ENCODE assay signal across 29 mouse cellular contexts in the genomic region with DNA sequence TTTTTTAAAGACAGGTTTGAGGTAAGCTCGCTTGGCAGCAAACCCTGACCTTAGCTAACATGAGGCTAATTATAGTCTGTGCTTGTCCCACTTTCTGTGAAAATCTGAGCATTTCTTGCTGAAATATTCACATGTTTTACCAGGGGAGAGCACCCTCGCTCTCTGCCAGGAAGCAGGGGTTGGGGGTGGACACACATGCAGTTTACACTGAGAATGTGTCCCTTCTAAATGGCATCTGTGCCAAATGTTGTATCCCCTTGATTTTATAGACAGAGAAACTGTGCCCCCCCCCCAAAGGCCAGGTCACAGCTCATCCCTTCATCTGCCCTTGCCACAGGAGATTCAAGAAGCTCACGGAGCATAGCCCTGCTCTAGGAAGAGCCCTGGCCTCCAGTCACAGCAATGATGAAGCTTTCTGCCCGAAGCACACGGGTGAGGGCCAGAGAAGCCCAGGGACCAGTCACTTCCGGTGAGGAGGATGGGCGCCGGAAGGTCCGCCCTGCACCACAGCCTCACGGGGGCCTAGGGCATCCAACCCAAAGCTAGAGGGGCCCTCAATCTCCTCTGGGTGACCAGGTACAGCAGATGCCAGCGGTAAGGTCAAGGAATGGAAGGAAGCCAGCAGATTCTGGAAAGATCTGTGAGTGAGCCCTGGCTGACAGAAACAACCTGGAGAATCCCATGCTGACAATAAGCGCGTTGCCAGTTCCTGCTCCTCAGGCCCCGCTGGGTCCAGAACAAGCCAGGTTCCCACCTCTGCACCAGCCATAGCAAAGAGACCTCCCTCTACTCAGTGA.
DNase-seq lines count a peak whose midpoint lies in the region; ATAC-seq and TF ChIP-seq lines count a peak whose summit lies in the region.
"Had no signal": no experiment of that assay in that cellular context is flagged by ENCODE, and none has a peak within 500 bp of the region (broad histone marks: within the 10 kb centered on the region; RNA-seq: fewer than 3 reads in every experiment).

No protein-coding gene starts in this region.

- DNase-seq in cerebellum, postnatal 4 days (ENCODE audit: low spot score in 2 of 2), result no peak
- DNase-seq in CH12.LX (ENCODE audit: extremely low read depth), result no peak
- DNase-seq in cerebellum, adult 18-20 months, result peak; percentile 41 to 51
- DNase-seq in cerebellum, postnatal 14 days, result peak; percentile 34 to 42
- no peak for DNase-seq in layer of hippocampus, postnatal 25 days (ENCODE audit: extremely low spot score in 1 of 2, low spot score in 1 of 2)
- no peak for DNase-seq in spleen, postnatal 4 days (ENCODE audit: low spot score in 2 of 2)
- DNase-seq: adrenal gland, postnatal 10 days; forebrain, postnatal 0 days; gastrocnemius, postnatal 25 days; heart, adult 18-20 months; heart, postnatal 36 days; kidney, adult 18-20 months; kidney, postnatal 4 days; lung, postnatal 36 days; spleen, adult 18-20 months had no signal

- H3K27me3 ChIP-seq in CH12.LX (replicated peaks), result no peaks in the 10 kb centered on the region
- no peaks in the 10 kb centered on the region for H3K27me3 ChIP-seq in intestine, embryonic 16.5 days (replicated peaks; ENCODE audit: control insufficient read depth, insufficient read depth, low read length)
- H3K27me3 ChIP-seq: hindbrain, embryonic 12.5 days; limb, embryonic 13.5 days; lung, embryonic 15.5 days; Patski had no signal

- H3K36me3 ChIP-seq in CH12.LX (replicated peaks in 1 of 2; ENCODE audit: control insufficient read depth in 1 of 2, insufficient read depth in 1 of 2, low read length in 1 of 2), result no peaks in the 10 kb centered on the region
- H3K36me3 ChIP-seq in intestine, embryonic 16.5 days (ENCODE audit: control insufficient read depth, insufficient read depth, low read length), result no peaks in the 10 kb centered on the region
- H3K36me3 ChIP-seq: hindbrain, embryonic 12.5 days; limb, embryonic 13.5 days; lung, embryonic 15.5 days had no signal

- no peaks in the 10 kb centered on the region for H3K79me2 ChIP-seq in CH12.LX (replicated peaks; ENCODE audit: control insufficient read depth, extremely low read depth, insufficient read depth, poor library complexity, severe bottlenecking)

- H3K4me1 ChIP-seq in CH12.LX (ENCODE audit: control insufficient read depth in 1 of 2, insufficient read depth in 2 of 2), result peaks cover 0 to 14% of the 10 kb centered on the region in 2 experiments; a peak in 2 of 4 replicates
- H3K4me1 ChIP-seq in intestine, embryonic 16.5 days (ENCODE audit: control insufficient read depth, insufficient read depth, low read length), result no peaks in the 10 kb centered on the region
- H3K4me1 ChIP-seq: hindbrain, embryonic 12.5 days; limb, embryonic 13.5 days; lung, embryonic 15.5 days had no signal

- H3K4me2 ChIP-seq in CH12.LX (ENCODE audit: insufficient read depth, low read depth, poor library complexity, severe bottlenecking), result no peak overlapping the region
- H3K4me2 ChIP-seq in intestine, embryonic 16.5 days (ENCODE audit: low read depth, low read length), result no peak overlapping the region
- H3K4me2 ChIP-seq: heart, embryonic 11.5 days; hindbrain, embryonic 12.5 days; limb, embryonic 13.5 days; liver, embryonic 11.5 days; lung, embryonic 15.5 days; midbrain, embryonic 11.5 days had no signal

- H3K27ac ChIP-seq in CH12.LX (ENCODE audit: insufficient read depth, low read depth), result no peak overlapping the region
- no peak overlapping the region for H3K27ac ChIP-seq in intestine, embryonic 16.5 days (ENCODE audit: low read length)
- H3K27ac ChIP-seq: hindbrain, embryonic 12.5 days; kidney, postnatal 0 days; limb, embryonic 13.5 days; lung, embryonic 15.5 days; stomach, postnatal 0 days had no signal

- ATAC-seq in cerebellum, adult (ENCODE audit: insufficient number of reproducible peaks, low FRiP score, low TSS enrichment), result peak; percentile 63
- ATAC-seq in intestine, embryonic 16.5 days, result no peak
- ATAC-seq: forebrain, postnatal 0 days; inflammation-experienced regulatory T-cells, adult 6 months; midbrain, embryonic 16.5 days; Patski had no signal

- TF ChIP-seq RAD21 in CH12.LX (IDR thresholded peaks at IDR 0.05; ENCODE audit: low read depth, low read length), result peak; percentile 6; the same call in 1 of the 2 replicates

- H3K9me3 ChIP-seq in CH12.LX (replicated peaks; ENCODE audit: low read length), result no peaks in the 10 kb centered on the region
- no peaks in the 10 kb centered on the region for H3K9me3 ChIP-seq in intestine, embryonic 16.5 days (ENCODE audit: control insufficient read depth, low read length)
- H3K9me3 ChIP-seq: hindbrain, embryonic 12.5 days; lung, embryonic 15.5 days had no signal

- in situ Hi-C loops in CH12.LX (cut with MboI; ENCODE audit: low pct_ligation_motif_present, low pct_unique_long_range_greater_than_20kb, low sequenced_read_pairs), result loop anchor here (25.0 kb wide), 1 partner anchor 416 kb away; no protein-coding TSS in a partner anchor

- H3K9ac ChIP-seq in CH12.LX (ENCODE audit: insufficient read depth, low read depth), result no peak overlapping the region
- no peak overlapping the region for H3K9ac ChIP-seq in intestine, embryonic 16.5 days (ENCODE audit: low read depth, low read length)
- H3K9ac ChIP-seq: forebrain, postnatal 0 days; hindbrain, embryonic 12.5 days; limb, embryonic 13.5 days; lung, embryonic 15.5 days had no signal

- TF ChIP-seq POLR2A in CH12.LX (IDR thresholded peaks at IDR 0.05; ENCODE audit: low read depth, low read length), result no peak

- WGBS in intestine, embryonic 16.5 days, result 85% methylated on average over 14 of the region's 14 CpGs

- TF ChIP-seq EP300 in CH12.LX (IDR thresholded peaks at IDR 0.05; ENCODE audit: low read length), result no peak

- no peak for TF ChIP-seq CTCF in CH12.LX (conservative IDR thresholded peaks at IDR 0.05 in 1 of 2, IDR thresholded peaks at IDR 0.05 in 1 of 2; ENCODE audit: low read depth in 2 of 2, low read length in 2 of 2)

- no peak overlapping the region for H3K4me3 ChIP-seq in CH12.LX (replicated peaks in 1 of 3; ENCODE audit: low read depth in 2 of 3, low read length in 2 of 3, poor library complexity in 1 of 3)
- no peak overlapping the region for H3K4me3 ChIP-seq in intestine, embryonic 16.5 days (ENCODE audit: low read length)
- H3K4me3 ChIP-seq: erythroblast, embryonic 14.5 days; hindbrain, embryonic 12.5 days; limb, embryonic 13.5 days; lung, embryonic 15.5 days had no signal

- dilution Hi-C loops in CH12.LX (cut with MboI; ENCODE audit: extremely low pct_ligation_motif_present, extremely low pct_unique_long_range_greater_than_20kb, low sequenced_read_pairs), result no loop called here

TF ChIP-seq in CH12.LX, 34 proteins besides CTCF, POLR2A, EP300 and RAD21:
- TF ChIP-seq MAX (IDR thresholded peaks at IDR 0.05; ENCODE audit: low read length) (0 out of 2 replicates have a peak, but pooled peaks have one; percentile 17), MEF2A (IDR thresholded peaks at IDR 0.05; ENCODE audit: borderline replicate concordance, low read depth, low read length) (peak; percentile 33; the same call in 1 of the 2 replicates), MAZ (IDR thresholded peaks at IDR 0.05; ENCODE audit: low read depth, low read length) (no peak)

Comparison
In these comparisons a context has a peak if more than half of its experiments do, and no peak if none do; other contexts are left out.
1. DNase-seq: peak in cerebellum, adult 18-20 months (2 of 2) and cerebellum, postnatal 14 days (2 of 2); none in cerebellum, postnatal 4 days (0 of 2), CH12.LX (single experiment), layer of hippocampus, postnatal 25 days (0 of 2) and spleen, postnatal 4 days (0 of 2).